Mouse (Mus musculus): ENCODE measurements at regions not wholly inside any gene's neighbourhood (a gene's known extent, or its start where the extent isn't known, plus 50 kb on each side); places are given as distances from the start of the nearest gene placed in this dataset.

- 76% methylated on average over 2 of the region's 2 CpGs for WGBS
- H3K9ac ChIP-seq (ENCODE audit: low read depth, low read length) = no peak overlapping the region
- H3K4me1 ChIP-seq (ENCODE audit: control insufficient read depth, insufficient read depth, low read length) = no peaks in the 10 kb centered on the region
- no peaks in the 10 kb centered on the region for H3K27me3 ChIP-seq (replicated peaks; ENCODE audit: control insufficient read depth, insufficient read depth, low read length)
- no peak overlapping the region for H3K4me2 ChIP-seq (ENCODE audit: low read depth, low read length)
- no peaks in the 10 kb centered on the region for H3K9me3 ChIP-seq (ENCODE audit: control insufficient read depth, low read length)
- no peaks in the 10 kb centered on the region for H3K36me3 ChIP-seq (ENCODE audit: control insufficient read depth, insufficient read depth, low read length)
- no peak overlapping the region for H3K4me3 ChIP-seq (ENCODE audit: low read length)
- no peak for ATAC-seq
- no peak overlapping the region for H3K27ac ChIP-seq (ENCODE audit: low read length)
These were observed 66.7 kb upstream of the Rbms1 start for GRCm38 (mm10) chr2:61029706-61030105.

GRCm38 (mm10) chr2:61028578-61028977, 65.6 kb upstream of the Rbms1 start:
- no peak overlapping the region for H3K27ac ChIP-seq (ENCODE audit: low read length)
- H3K4me2 ChIP-seq (ENCODE audit: low read depth, low read length) = no peak overlapping the region
- WGBS = 77% methylated on average over 2 of the region's 2 CpGs
- no peak for ATAC-seq
- no peaks in the 10 kb centered on the region for H3K4me1 ChIP-seq (ENCODE audit: control insufficient read depth, insufficient read depth, low read length)
- H3K27me3 ChIP-seq (replicated peaks; ENCODE audit: control insufficient read depth, insufficient read depth, low read length) = no peaks in the 10 kb centered on the region
- H3K9ac ChIP-seq (ENCODE audit: low read depth, low read length) = no peak overlapping the region
- H3K36me3 ChIP-seq (ENCODE audit: control insufficient read depth, insufficient read depth, low read length) = no peaks in the 10 kb centered on the region
- no peak overlapping the region for H3K4me3 ChIP-seq (ENCODE audit: low read length)
- H3K9me3 ChIP-seq (ENCODE audit: control insufficient read depth, low read length) = no peaks in the 10 kb centered on the region

DNA sequence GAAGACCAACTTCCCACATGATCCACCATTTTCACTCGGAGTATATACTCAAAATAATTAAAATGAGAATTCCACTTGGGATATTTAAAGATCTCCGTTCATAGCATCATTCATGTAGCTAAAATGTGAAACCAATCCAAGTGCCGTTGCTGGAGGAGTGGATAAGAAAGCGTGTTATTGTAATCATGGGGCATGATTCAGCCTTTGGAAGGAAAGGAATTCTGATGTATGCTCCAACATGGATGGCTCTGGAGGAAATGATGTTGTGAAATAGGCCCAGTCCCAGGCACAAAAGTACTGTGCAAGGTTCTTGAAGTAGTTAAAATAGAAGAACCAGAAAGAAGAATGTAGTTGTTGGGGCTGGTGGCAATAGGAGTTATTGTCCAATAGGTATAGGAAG, 64.7 kb upstream of the Rbms1 start:
- no peaks in the 10 kb centered on the region for H3K27me3 ChIP-seq (replicated peaks; ENCODE audit: control insufficient read depth, insufficient read depth, low read length)
- no peaks in the 10 kb centered on the region for H3K36me3 ChIP-seq (ENCODE audit: control insufficient read depth, insufficient read depth, low read length)
- H3K4me1 ChIP-seq (ENCODE audit: control insufficient read depth, insufficient read depth, low read length) = no peaks in the 10 kb centered on the region
- no peak overlapping the region for H3K9ac ChIP-seq (ENCODE audit: low read depth, low read length)
- H3K4me2 ChIP-seq (ENCODE audit: low read depth, low read length) = no peak overlapping the region
- H3K4me3 ChIP-seq (ENCODE audit: low read length) = no peak overlapping the region
- WGBS = 83% methylated on average over 4 of the region's 4 CpGs
- ATAC-seq = no peak
- H3K27ac ChIP-seq (ENCODE audit: low read length) = no peak overlapping the region
- no peaks in the 10 kb centered on the region for H3K9me3 ChIP-seq (ENCODE audit: control insufficient read depth, low read length)

- no peak overlapping the region for H3K9ac ChIP-seq (ENCODE audit: low read depth, low read length)
- H3K4me3 ChIP-seq (ENCODE audit: low read length) = no peak overlapping the region
- no peak for ATAC-seq
- H3K4me1 ChIP-seq (ENCODE audit: control insufficient read depth, insufficient read depth, low read length) = no peaks in the 10 kb centered on the region
- H3K9me3 ChIP-seq (ENCODE audit: control insufficient read depth, low read length) = no peaks in the 10 kb centered on the region
- no peaks in the 10 kb centered on the region for H3K36me3 ChIP-seq (ENCODE audit: control insufficient read depth, insufficient read depth, low read length)
- no peaks in the 10 kb centered on the region for H3K27me3 ChIP-seq (replicated peaks; ENCODE audit: control insufficient read depth, insufficient read depth, low read length)
- no peak overlapping the region for H3K27ac ChIP-seq (ENCODE audit: low read length)
- WGBS = 92% methylated on average over 5 of the region's 5 CpGs
- no peak overlapping the region for H3K4me2 ChIP-seq (ENCODE audit: low read depth, low read length)
These were observed 59.4 kb upstream of the Rbms1 start for GRCm38 (mm10) chr2:61022411-61022810.

DNA sequence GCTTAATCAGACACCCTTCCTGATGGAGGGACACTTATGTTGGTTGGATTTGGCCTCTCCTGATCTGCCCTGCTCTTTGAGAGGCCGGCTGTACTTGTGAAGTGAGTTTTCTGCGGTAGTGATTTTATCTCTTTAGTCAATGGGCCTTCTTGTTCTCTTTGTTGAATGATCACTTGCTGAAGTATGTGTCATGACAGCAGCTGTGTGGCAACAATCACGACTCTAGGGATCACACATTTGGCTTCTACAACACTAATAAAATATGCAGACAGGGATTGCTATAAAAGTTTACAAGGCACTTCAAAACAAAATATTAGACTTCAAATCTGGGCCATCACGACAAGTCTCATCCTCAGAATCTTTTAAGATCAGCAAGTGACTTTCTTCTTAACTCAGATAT, 57.8 kb upstream of the Rbms1 start:
- Histone ChIP-seq H3K4me2 (ENCODE audit: low read depth, low read length) (no peak overlapping the region), H3K4me1 (ENCODE audit: control insufficient read depth, insufficient read depth, low read length) (no peaks in the 10 kb centered on the region), H3K4me3 (ENCODE audit: low read length) (no peak overlapping the region), H3K9ac (ENCODE audit: low read depth, low read length) (no peak overlapping the region), H3K27ac (ENCODE audit: low read length) (no peak overlapping the region), H3K36me3 (ENCODE audit: control insufficient read depth, insufficient read depth, low read length) (no peaks in the 10 kb centered on the region), H3K9me3 (ENCODE audit: control insufficient read depth, low read length) (no peaks in the 10 kb centered on the region), H3K27me3 (replicated peaks; ENCODE audit: control insufficient read depth, insufficient read depth, low read length) (no peaks in the 10 kb centered on the region)
- no peak for ATAC-seq
- 59% methylated on average over 4 of the region's 4 CpGs for WGBS

GRCm38 (mm10) chr2:61013006-61013405, 50.0 kb upstream of the Rbms1 start:
- ATAC-seq = no peak
- Histone ChIP-seq H3K27me3 (replicated peaks; ENCODE audit: control insufficient read depth, insufficient read depth, low read length) (no peaks in the 10 kb centered on the region), H3K4me1 (ENCODE audit: control insufficient read depth, insufficient read depth, low read length) (no peaks in the 10 kb centered on the region), H3K36me3 (ENCODE audit: control insufficient read depth, insufficient read depth, low read length) (no peaks in the 10 kb centered on the region), H3K4me3 (ENCODE audit: low read length) (no peak overlapping the region), H3K4me2 (ENCODE audit: low read depth, low read length) (no peak overlapping the region), H3K9ac (ENCODE audit: low read depth, low read length) (no peak overlapping the region), H3K9me3 (ENCODE audit: control insufficient read depth, low read length) (no peaks in the 10 kb centered on the region), H3K27ac (ENCODE audit: low read length) (no peak overlapping the region)
- 28% methylated on average over 6 of the region's 6 CpGs for WGBS
